ENCODE assay signal across 19 mouse cellular contexts in genomic region chr10:46012599-46012998, GRCm38 (mm10).
DNase-seq lines count a peak whose midpoint lies in the region; ATAC-seq and TF ChIP-seq lines count a peak whose summit lies in the region.
"Had no signal": no experiment of that assay in that cellular context is flagged by ENCODE, and none has a peak within 500 bp of the region (broad histone marks: within the 10 kb centered on the region; RNA-seq: fewer than 3 reads in every experiment).

No protein-coding gene starts in this region.

- H3K27ac ChIP-seq in midbrain, embryonic 11.5 days (ENCODE audit: low read depth, low read length), result no peak overlapping the region
- no peak overlapping the region for H3K27ac ChIP-seq in midbrain, embryonic 10.5 days (replicated peaks)
- no peak overlapping the region for H3K27ac ChIP-seq in midbrain, embryonic 16.5 days (ENCODE audit: low read length)
- H3K27ac ChIP-seq: embryonic facial prominence, embryonic 10.5 days; embryonic facial prominence, embryonic 13.5 days; forebrain, embryonic 12.5 days; heart, embryonic 15.5 days; hindbrain, embryonic 10.5 days; hindbrain, embryonic 14.5 days; hindbrain, postnatal 0 days had no signal

- H3K4me1 ChIP-seq in midbrain, embryonic 11.5 days (ENCODE audit: control insufficient read depth, insufficient read depth, low read length), result no peaks in the 10 kb centered on the region
- H3K4me1 ChIP-seq in midbrain, embryonic 10.5 days, result no peaks in the 10 kb centered on the region
- H3K4me1 ChIP-seq in midbrain, embryonic 16.5 days (ENCODE audit: control insufficient read depth, insufficient read depth, low read length), result peaks cover 13% of the 10 kb centered on the region
- H3K4me1 ChIP-seq: embryonic facial prominence, embryonic 10.5 days; embryonic facial prominence, embryonic 13.5 days; heart, embryonic 12.5 days; heart, embryonic 15.5 days; hindbrain, embryonic 10.5 days had no signal

- no peaks in the 10 kb centered on the region for H3K27me3 ChIP-seq in midbrain, embryonic 11.5 days (ENCODE audit: control insufficient read depth, insufficient read depth, low read length)
- H3K27me3 ChIP-seq in midbrain, embryonic 10.5 days (ENCODE audit: low read depth, poor library complexity, severe bottlenecking), result no peaks in the 10 kb centered on the region; the same call in 1 of the 2 replicates
- H3K27me3 ChIP-seq in C2C12 (ENCODE audit: control insufficient read depth, insufficient read depth, insufficient read length) (no peaks in the 10 kb centered on the region), myocyte (ENCODE audit: control insufficient read depth, insufficient read depth, insufficient read length) (no peaks in the 10 kb centered on the region)
- H3K27me3 ChIP-seq in midbrain, embryonic 16.5 days (ENCODE audit: control insufficient read depth, insufficient read depth, low read depth, low read length), result no peaks in the 10 kb centered on the region
- H3K27me3 ChIP-seq: embryonic facial prominence, embryonic 13.5 days; forebrain, embryonic 12.5 days; heart, embryonic 12.5 days; heart, embryonic 15.5 days had no signal

- H3K79me3 ChIP-seq in C2C12 (ENCODE audit: low read depth), result no peaks in the 10 kb centered on the region

- TF ChIP-seq POLR2A in myocyte (IDR thresholded peaks at IDR 0.05; ENCODE audit: insufficient read length, low read depth), result no peak

- H3K79me2 ChIP-seq in C2C12 (ENCODE audit: control insufficient read depth, insufficient read depth), result no peaks in the 10 kb centered on the region
- no peaks in the 10 kb centered on the region for H3K79me2 ChIP-seq in myocyte (ENCODE audit: control insufficient read depth, insufficient read depth)

- WGBS in midbrain, embryonic 11.5 days, result 78% methylated on average over 6 of the region's 6 CpGs
- WGBS in midbrain, embryonic 10.5 days, result 81% methylated on average over 6 of the region's 6 CpGs
- 81% methylated on average over 6 of the region's 6 CpGs for WGBS in midbrain, embryonic 16.5 days

- TF ChIP-seq CTCF in C2C12 (IDR thresholded peaks at IDR 0.05; ENCODE audit: control insufficient read depth, insufficient read depth, insufficient read length), result no peak

- DNase-seq in midbrain, embryonic 11.5 days (ENCODE audit: low spot score, missing footprints), result no peak
- DNase-seq in midbrain, embryonic 10.5 days (ENCODE audit: low spot score), result no peak
- DNase-seq in 416B (ENCODE audit: low read depth), result peak; percentile 38
- no peak for DNase-seq in adrenal gland, adult (ENCODE audit: inconsistent age in 2 of 2, low spot score in 1 of 2)
- DNase-seq: adrenal gland, adult 8-10 months; gastrocnemius, postnatal 25 days had no signal

- H3K4me2 ChIP-seq in midbrain, embryonic 11.5 days, result no peak overlapping the region
- H3K4me2 ChIP-seq in myocyte (ENCODE audit: low read depth), result no peak overlapping the region
- no peak overlapping the region for H3K4me2 ChIP-seq in midbrain, embryonic 16.5 days (ENCODE audit: low read length)
- H3K4me2 ChIP-seq: embryonic facial prominence, embryonic 13.5 days; heart, embryonic 12.5 days; heart, embryonic 15.5 days; hindbrain, embryonic 14.5 days had no signal

- H3K4me3 ChIP-seq in midbrain, embryonic 11.5 days (ENCODE audit: low read depth, low read length), result no peak overlapping the region
- H3K4me3 ChIP-seq in midbrain, embryonic 10.5 days, result no peak overlapping the region
- H3K4me3 ChIP-seq in C2C12 (ENCODE audit: insufficient read depth, poor library complexity, severe bottlenecking) (no peak overlapping the region), myocyte (no peak overlapping the region)
- no peak overlapping the region for H3K4me3 ChIP-seq in midbrain, embryonic 16.5 days (ENCODE audit: low read depth, low read length)
- H3K4me3 ChIP-seq: embryonic facial prominence, embryonic 10.5 days; embryonic facial prominence, embryonic 13.5 days; erythroblast, embryonic 14.5 days; forebrain, embryonic 12.5 days; heart, embryonic 12.5 days; heart, embryonic 15.5 days; hindbrain, embryonic 10.5 days had no signal

- no peaks in the 10 kb centered on the region for H3K9me3 ChIP-seq in midbrain, embryonic 11.5 days (ENCODE audit: control insufficient read depth, low read length)
- no peaks in the 10 kb centered on the region for H3K9me3 ChIP-seq in midbrain, embryonic 10.5 days (replicated peaks)
- H3K9me3 ChIP-seq in midbrain, embryonic 16.5 days (replicated peaks; ENCODE audit: control insufficient read depth, low read length, poor library complexity, severe bottlenecking), result no peaks in the 10 kb centered on the region
- H3K9me3 ChIP-seq: embryonic facial prominence, embryonic 10.5 days; embryonic facial prominence, embryonic 13.5 days; forebrain, embryonic 12.5 days; heart, embryonic 12.5 days; heart, embryonic 15.5 days; hindbrain, embryonic 10.5 days had no signal

- H3K9ac ChIP-seq in midbrain, embryonic 11.5 days (ENCODE audit: low read length), result no peak overlapping the region
- no peak overlapping the region for H3K9ac ChIP-seq in midbrain, embryonic 16.5 days (ENCODE audit: low read depth, low read length)
- H3K9ac ChIP-seq: embryonic facial prominence, embryonic 13.5 days; forebrain, embryonic 12.5 days; forebrain, postnatal 0 days; heart, embryonic 12.5 days; heart, embryonic 15.5 days; hindbrain, embryonic 14.5 days had no signal

- H3ac ChIP-seq in C2C12 (ENCODE audit: control insufficient read depth, insufficient read length, low read depth) (no peak overlapping the region), myocyte (ENCODE audit: control insufficient read depth, insufficient read length) (no peak overlapping the region)

- H3K36me3 ChIP-seq in midbrain, embryonic 11.5 days (ENCODE audit: control insufficient read depth, insufficient read depth, low read length), result no peaks in the 10 kb centered on the region
- H3K36me3 ChIP-seq in midbrain, embryonic 10.5 days, result no peaks in the 10 kb centered on the region
- H3K36me3 ChIP-seq in C2C12 (ENCODE audit: control insufficient read depth, insufficient read depth) (no peaks in the 10 kb centered on the region), myocyte (ENCODE audit: control insufficient read depth, insufficient read depth) (no peaks in the 10 kb centered on the region)
- no peaks in the 10 kb centered on the region for H3K36me3 ChIP-seq in midbrain, embryonic 16.5 days (ENCODE audit: control insufficient read depth, insufficient read depth, low read length)
- H3K36me3 ChIP-seq: embryonic facial prominence, embryonic 10.5 days; embryonic facial prominence, embryonic 13.5 days; forebrain, embryonic 12.5 days; heart, embryonic 12.5 days; heart, embryonic 15.5 days; hindbrain, embryonic 10.5 days had no signal

- ATAC-seq in midbrain, embryonic 11.5 days (ENCODE audit: low FRiP score), result 0 out of 2 replicates have a peak, but pooled peaks have one; percentile 3
- ATAC-seq in midbrain, embryonic 16.5 days, result no peak

TF ChIP-seq in C2C12, 6 proteins besides CTCF, POLR2A, EP300 and RAD21:
- peak; percentile 66 for TF ChIP-seq USF1 (IDR thresholded peaks at IDR 0.05; ENCODE audit: low read depth)
- no peak for TF ChIP-seq MAX (IDR thresholded peaks at IDR 0.05)
- TF ChIP-seq MYOG (IDR thresholded peaks at IDR 0.05; ENCODE audit: control insufficient read depth, extremely low read depth, insufficient read length), result no peak
- no peak for TF ChIP-seq FOSL1 (IDR thresholded peaks at IDR 0.05; ENCODE audit: insufficient read depth, low read length, poor library complexity, severe bottlenecking)

TF ChIP-seq in myocyte, 11 proteins besides CTCF, POLR2A, EP300 and RAD21:
- TF ChIP-seq REST (IDR thresholded peaks at IDR 0.05; ENCODE audit: insufficient read depth, insufficient read length), result no peak
- peak; percentile 16 for TF ChIP-seq USF1 (IDR thresholded peaks at IDR 0.05; ENCODE audit: low read depth)
